18 mouse cellular contexts compared by ENCODE assay signal in genomic region chr1:55696206-55696605, GRCm38 (mm10).
"Had no signal": no experiment of that assay in that cellular context is flagged by ENCODE, and none has a peak within 500 bp of the region (broad histone marks: within the 10 kb centered on the region; RNA-seq: fewer than 3 reads in every experiment).

No protein-coding gene starts in this region.

- ATAC-seq: midbrain, embryonic 16.5 days had no signal

- H3K27ac ChIP-seq: midbrain, embryonic 10.5 days; midbrain, embryonic 12.5 days; neural tube, embryonic 13.5 days; neural tube, embryonic 15.5 days had no signal

- H3K36me3 ChIP-seq: midbrain, embryonic 10.5 days; midbrain, embryonic 12.5 days; neural tube, embryonic 15.5 days had no signal

- H3K9me3 ChIP-seq: midbrain, embryonic 10.5 days; midbrain, embryonic 12.5 days; neural tube, embryonic 13.5 days; neural tube, embryonic 15.5 days had no signal

- H3K4me2 ChIP-seq: lung, embryonic 14.5 days; midbrain, embryonic 12.5 days; neural tube, embryonic 13.5 days; neural tube, embryonic 15.5 days had no signal

- H3K27me3 ChIP-seq: neural tube, embryonic 13.5 days; neural tube, embryonic 15.5 days had no signal

- H3K9ac ChIP-seq: lung, embryonic 14.5 days; midbrain, embryonic 12.5 days; neural tube, embryonic 13.5 days; neural tube, embryonic 15.5 days had no signal

- H3K4me3 ChIP-seq: midbrain, embryonic 10.5 days; midbrain, embryonic 12.5 days; myocyte; neural tube, embryonic 13.5 days; neural tube, embryonic 15.5 days had no signal

- DNase-seq: lung, embryonic 14.5 days; lung, postnatal 10 days; lung, postnatal 4 days; midbrain, embryonic 14.5 days; retina, postnatal 1 day; right cerebral cortex, adult 18-20 months; right cerebral cortex, postnatal 25 days; right cerebral cortex, postnatal 4 days; spleen, adult 18-20 months; thymus, adult 18-20 months; thymus, postnatal 14 days; thymus, postnatal 36 days had no signal
